Mouse (Mus musculus) midbrain, embryonic 13.5 days (tissue): ENCODE measurements at regions not wholly inside any gene's neighbourhood (a gene's known extent, or its start where the extent isn't known, plus 50 kb on each side); places are given as distances from the start of the nearest gene placed in this dataset.

Experiments used
- ATAC-seq: fragments of 200-750 bp; cut with Nextera tagmentation; 2 replicates; pipeline ENCODE4 v1.8.0; 2017; ENCODE audit warnings: mild to moderate bottlenecking, moderate TSS enrichment, moderate library complexity
- H3K27ac ChIP-seq: fragments of 300-500 bp; sonication (generic); 2 replicates; pipeline ENCODE4 v1.5.1; 2015; ENCODE audit warnings: inconsistent platforms, mild to moderate bottlenecking, moderate library complexity
- H3K27me3 ChIP-seq: fragments of 300-500 bp; sonication (generic); 2 replicates; pipeline ENCODE4 v1.6.1; 2015; ENCODE audit warnings: mild to moderate bottlenecking, inconsistent platforms
- H3K36me3 ChIP-seq: fragments of 300-500 bp; sonication (generic); 2 replicates; pipeline ENCODE4 v1.6.1; 2015; ENCODE audit warnings: mild to moderate bottlenecking, inconsistent platforms
- H3K4me1 ChIP-seq: fragments of 300-500 bp; sonication (generic); replicated peaks from 2 replicates; pipeline ENCODE4 v1.6.1; 2015; ENCODE audit warnings: inconsistent platforms
- H3K4me2 ChIP-seq: fragments of 300-500 bp; sonication (generic); replicated peaks from 2 replicates; pipeline ENCODE4 v1.6.1; 2015; ENCODE audit warnings: moderate library complexity, mild to moderate bottlenecking, inconsistent platforms
- H3K4me3 ChIP-seq: fragments of 300-500 bp; sonication (generic); replicated peaks from 2 replicates; pipeline ENCODE4 v1.5.1; 2015; ENCODE audit warnings: mild to moderate bottlenecking, inconsistent platforms
- H3K9ac ChIP-seq: fragments of 300-500 bp; sonication (generic); replicated peaks from 2 replicates; pipeline ENCODE4 v1.6.1; 2015; ENCODE audit warnings: mild to moderate bottlenecking, inconsistent platforms
- H3K9me3 ChIP-seq: fragments of 300-500 bp; sonication (generic); 2 replicates; pipeline ENCODE4 v1.6.1; 2016; ENCODE audit warnings: mild to moderate bottlenecking, inconsistent platforms
- WGBS: fragments of 180-500 bp; shearing (Covaris S2); methylation state at CpG from one replicate; pipeline ENCODE4 v1.1.7; 2015; 5-methylcytosine and 5-hydroxymethylcytosine counted together

- H3K4me2 ChIP-seq = no peak overlapping the region
- ATAC-seq = no peak
- WGBS = 92% methylated on average over 5 of the region's 5 CpGs
Observed at GRCm38 (mm10) chr17:53250570-53251265, 212.4 kb downstream of the Efhb start.

GRCm38 (mm10) chr17:53248501-53248900 is 214.6 kb downstream of the Efhb start:
- Histone ChIP-seq H3K36me3 (no peaks in the 10 kb centered on the region), H3K4me1 (0 out of 2 replicates have a peak, but pooled peaks cover 4% of the 10 kb centered on the region), H3K9me3 (no peaks in the 10 kb centered on the region), H3K9ac (no peak overlapping the region), H3K4me3 (no peak overlapping the region), H3K27me3 (no peaks in the 10 kb centered on the region), H3K4me2 (no peak overlapping the region), H3K27ac (no peak overlapping the region)
- WGBS = 46% methylated on average over 2 of the region's 2 CpGs
- ATAC-seq = peak; percentile 34; the same call in 1 of the 2 replicates

More at GRCm38 (mm10) chr17:53250570-53251265, 212.4 kb downstream of the Efhb start:
- Histone ChIP-seq H3K9ac (no peak overlapping the region), H3K27me3 (no peaks in the 10 kb centered on the region), H3K4me1 (0 out of 2 replicates have a peak, but pooled peaks cover 4% of the 10 kb centered on the region), H3K4me3 (no peak overlapping the region), H3K9me3 (no peaks in the 10 kb centered on the region), H3K36me3 (no peaks in the 10 kb centered on the region), H3K27ac (no peak overlapping the region)

- no peak overlapping the region for H3K4me3 ChIP-seq
- H3K4me2 ChIP-seq = no peak overlapping the region
- ATAC-seq = peak; percentile 58; the same call in 1 of the 2 replicates
- 49% methylated on average over 3 of the region's 3 CpGs for WGBS
- no peaks in the 10 kb centered on the region for H3K9me3 ChIP-seq
- H3K27me3 ChIP-seq = no peaks in the 10 kb centered on the region
- H3K4me1 ChIP-seq = 0 out of 2 replicates have a peak, but pooled peaks cover 4% of the 10 kb centered on the region
- no peak overlapping the region for H3K9ac ChIP-seq
- H3K36me3 ChIP-seq = no peaks in the 10 kb centered on the region
- H3K27ac ChIP-seq = no peak overlapping the region
Observed at GRCm38 (mm10) chr17:53247593-53248236, 215.4 kb downstream of the Efhb start.

- H3K4me2 ChIP-seq = no peak overlapping the region
- no peak for ATAC-seq
- no peak overlapping the region for H3K27ac ChIP-seq
- no peak overlapping the region for H3K4me3 ChIP-seq
- no peak overlapping the region for H3K9ac ChIP-seq
- no peaks in the 10 kb centered on the region for H3K27me3 ChIP-seq
- no peaks in the 10 kb centered on the region for H3K36me3 ChIP-seq
- H3K4me1 ChIP-seq = peaks cover 8% of the 10 kb centered on the region; the same call in 1 of the 2 replicates
- no peaks in the 10 kb centered on the region for H3K9me3 ChIP-seq
Observed at GRCm38 (mm10) chr17:53210416-53210772, 252.7 kb downstream of the Efhb start.

GRCm38 (mm10) chr17:53209720-53210415 is 253.3 kb downstream of the Efhb start:
- no peaks in the 10 kb centered on the region for H3K9me3 ChIP-seq
- peaks cover 8% of the 10 kb centered on the region; the same call in 1 of the 2 replicates for H3K4me1 ChIP-seq
- no peak overlapping the region for H3K9ac ChIP-seq
- no peaks in the 10 kb centered on the region for H3K36me3 ChIP-seq
- no peak overlapping the region for H3K4me2 ChIP-seq
- H3K27ac ChIP-seq = no peak overlapping the region; the same call in 1 of the 2 replicates
- WGBS = 11% methylated on average over 7 of the region's 7 CpGs
- H3K4me3 ChIP-seq = no peak overlapping the region
- ATAC-seq = peak; percentile 73; the same call in 1 of the 2 replicates
- H3K27me3 ChIP-seq = no peaks in the 10 kb centered on the region
